Mouse (Mus musculus): ENCODE measurements around the gene Olfr129.

GRCm38 (mm10) chr17:38059979-38060378 lies at the start of gene Olfr129:
- TF ChIP-seq CTCF (conservative IDR thresholded peaks at IDR 0.05; ENCODE audit: low read length) (no peak), POU5F1 (IDR thresholded peaks at IDR 0.05; ENCODE audit: borderline replicate concordance, low read length) (no peak), NANOG (IDR thresholded peaks at IDR 0.05; ENCODE audit: borderline replicate concordance, low read length) (no peak)
